Mouse (Mus musculus) kidney, postnatal 0 days (tissue): ENCODE data around the gene Ldlr. TPM values are rescaled to one million over a fixed set of nuclear protein-coding genes. Genes with fewer than 3 reads are reported as not detected.

Experiments
- ATAC-seq: fragments of 200-750 bp; cut with Nextera tagmentation; replicated peaks from 2 replicates; pipeline ENCODE4 v1.8.0; 2017; ENCODE audit warnings: low read depth, moderate number of reproducible peaks, moderate TSS enrichment, moderate library complexity; ENCODE audit not compliant: low FRiP score
- DNase-seq: peaks from one replicate; pipeline ENCODE4 v3.0.0-alpha.2; 2016; ENCODE audit warnings: low spot score
- H3K27ac ChIP-seq: fragments of 300-500 bp; sonication (generic); 2 replicates; pipeline ENCODE4 v1.5.1; 2014; ENCODE audit warnings: mild to moderate bottlenecking
- H3K27me3 ChIP-seq: fragments of 300-500 bp; sonication (generic); 2 replicates; pipeline ENCODE4 v1.6.1; 2014; ENCODE audit warnings: low read length, mixed read lengths; ENCODE audit not compliant: insufficient read depth
- H3K36me3 ChIP-seq: fragments of 300-500 bp; sonication (generic); 2 replicates; pipeline ENCODE4 v1.6.1; 2014; ENCODE audit warnings: low read length, mixed read lengths; ENCODE audit not compliant: insufficient read depth
- H3K4me1 ChIP-seq: fragments of 300-500 bp; sonication (generic); replicated peaks from 2 replicates; pipeline ENCODE4 v1.6.1; 2014; ENCODE audit warnings: antibody characterized with exemption, low read length, mixed read lengths; ENCODE audit not compliant: insufficient read depth
- H3K4me2 ChIP-seq: fragments of 300-500 bp; sonication (generic); 2 replicates; pipeline ENCODE4 v1.6.1; 2014; ENCODE audit warnings: mild to moderate bottlenecking, low read length, moderate library complexity, mixed read lengths
- H3K4me3 ChIP-seq: fragments of 300-500 bp; sonication (generic); replicated peaks from 2 replicates; pipeline ENCODE4 v1.5.1; 2014; ENCODE audit warnings: low read depth, low read length
- H3K9ac ChIP-seq: fragments of 300-500 bp; sonication (generic); 2 replicates; pipeline ENCODE4 v1.6.1; 2014; ENCODE audit warnings: low read depth, low read length
- H3K9me3 ChIP-seq: fragments of 300-500 bp; sonication (generic); replicated peaks from 2 replicates; pipeline ENCODE4 v1.6.1; 2016; ENCODE audit warnings: low read length, inconsistent platforms, mixed read lengths
- CTCF ChIP-seq: IDR thresholded peaks from 2 replicates; pipeline ENCODE4 v1.5.1; 2016; ENCODE audit warnings: antibody characterized with exemption, low read depth, mild to moderate bottlenecking, moderate library complexity
- WGBS: fragments of 180-500 bp; shearing (Covaris S2); extraction: QIAGEN DNeasy Blood & Tissue Kit; methylation state at CpG from one replicate; pipeline ENCODE4 v1.1.7; 2014; 5-methylcytosine and 5-hydroxymethylcytosine counted together
- polyA plus RNA-seq: library from polyadenylated mRNA; unstranded; fragments of >200 nt; fragmentation: Nextera tagmentation; extraction: Ambion mirVana; gene quantifications from 2 replicates; pipeline ENCODE4 v1.2.1, GENCODE M21; 2015

The Ldlr gene
- polyA plus RNA-seq, 1 experiment from 2014 or later: 16.9 TPM

DNA sequence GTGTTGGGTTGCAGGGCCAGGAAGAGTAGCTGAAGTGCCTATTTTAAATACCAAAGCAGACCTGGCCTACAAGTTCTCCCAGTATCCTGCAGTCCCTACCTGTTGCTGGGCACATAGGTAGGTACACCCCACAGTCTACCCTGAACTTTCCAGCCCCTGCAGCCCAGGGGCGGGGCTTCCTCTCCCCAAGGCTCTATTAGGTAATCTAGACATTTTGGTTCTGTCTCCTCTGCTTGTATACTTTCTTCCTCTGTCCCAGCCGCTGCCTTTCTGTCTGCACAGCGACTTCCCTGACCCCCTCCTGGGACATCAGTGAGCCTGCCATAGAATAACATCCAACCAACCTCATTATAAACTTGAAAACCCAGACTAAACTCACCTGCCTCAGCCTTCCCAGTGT is 27.1 kb downstream of the Ldlr start:
- peaks cover 13% of the 10 kb centered on the region; the same call in 1 of the 2 replicates for H3K4me1 ChIP-seq
- H3K27ac ChIP-seq: no peak overlapping the region
- H3K4me2 ChIP-seq: no peak overlapping the region
- WGBS: 68% methylated on average over 3 of the region's 3 CpGs
- H3K9ac ChIP-seq: no peak overlapping the region
- no peak overlapping the region for H3K4me3 ChIP-seq
- no peaks in the 10 kb centered on the region for H3K9me3 ChIP-seq
- no peak for DNase-seq
- no peaks in the 10 kb centered on the region for H3K27me3 ChIP-seq
- peaks cover 14% of the 10 kb centered on the region for H3K36me3 ChIP-seq
- no peak for ATAC-seq
- TF ChIP-seq CTCF: no peak

DNA sequence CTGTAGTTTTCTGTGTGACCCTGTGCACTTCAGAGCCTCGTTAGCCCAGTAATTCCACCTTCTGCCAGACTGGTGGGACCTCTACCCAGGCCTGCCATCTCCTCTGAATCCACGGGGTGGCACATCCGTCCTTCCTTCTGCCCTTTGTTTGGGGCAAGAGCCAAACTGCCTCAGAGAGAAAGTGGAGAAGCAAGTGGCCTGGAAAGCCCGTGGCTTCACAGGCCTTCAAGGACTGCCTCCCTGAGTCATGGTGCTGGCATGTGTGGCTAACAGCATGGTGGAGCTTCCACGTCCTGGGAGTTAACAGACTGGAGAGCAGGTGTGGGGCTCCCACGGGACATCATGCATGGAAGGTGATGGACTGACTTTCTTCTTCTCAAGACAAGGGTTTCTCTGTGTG is 28.1 kb downstream of the Ldlr start:
- H3K4me3 ChIP-seq: no peak overlapping the region
- H3K4me1 ChIP-seq: peaks cover 13% of the 10 kb centered on the region; the same call in 1 of the 2 replicates
- no peak overlapping the region for H3K4me2 ChIP-seq
- H3K9me3 ChIP-seq: no peaks in the 10 kb centered on the region
- H3K27ac ChIP-seq: peak overlapping the region; percentile 71
- no peak overlapping the region for H3K9ac ChIP-seq
- 59% methylated on average over 6 of the region's 6 CpGs for WGBS
- DNase-seq: peak; percentile 21
- peaks cover 8% of the 10 kb centered on the region; the same call in 1 of the 2 replicates for H3K36me3 ChIP-seq
- peak; percentile 49 for TF ChIP-seq CTCF
- no peaks in the 10 kb centered on the region for H3K27me3 ChIP-seq
- ATAC-seq: no peak

DNA sequence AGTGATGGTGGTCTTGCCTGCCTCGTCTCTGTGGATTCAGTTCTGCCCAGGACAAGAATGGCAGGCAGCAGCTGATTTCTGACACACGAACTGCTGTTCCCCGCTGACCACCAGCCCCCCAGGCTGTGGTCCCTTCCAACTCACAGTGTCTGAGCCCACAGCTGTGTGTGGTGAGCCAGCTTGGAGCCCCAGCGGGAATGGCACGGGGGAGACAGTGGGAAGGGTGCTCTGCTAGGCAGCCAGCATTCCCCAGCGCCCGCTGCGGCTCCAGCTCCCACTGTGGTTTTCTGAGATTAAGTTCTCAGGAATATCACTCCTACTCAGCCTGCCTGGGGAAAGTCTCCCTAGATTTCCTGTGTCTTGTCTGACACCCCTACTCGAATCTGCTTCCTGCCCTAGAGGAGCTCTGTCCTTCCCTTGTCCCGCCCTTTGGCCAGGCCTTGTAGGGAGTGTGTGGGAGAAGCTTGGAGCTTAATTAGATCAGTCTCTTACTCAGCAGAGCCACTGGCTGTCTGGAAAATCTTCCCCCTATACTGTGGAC is 29.0 kb downstream of the Ldlr start:
- Histone ChIP-seq H3K4me3 (no peak overlapping the region), H3K4me2 (no peak overlapping the region), H3K27ac (peak overlapping the region; percentile 71), H3K27me3 (no peaks in the 10 kb centered on the region), H3K9me3 (no peaks in the 10 kb centered on the region), H3K4me1 (peaks cover 13% of the 10 kb centered on the region; the same call in 1 of the 2 replicates), H3K36me3 (peaks cover 2% of the 10 kb centered on the region; the same call in 1 of the 2 replicates), H3K9ac (peak overlapping the region; percentile 35; the same call in 1 of the 2 replicates)
- DNase-seq (peak; percentile 87), ATAC-seq (peak; percentile 60)
- 32% methylated on average over 10 of the region's 10 CpGs for WGBS
- TF ChIP-seq CTCF: no peak

- H3K36me3 ChIP-seq: no peaks in the 10 kb centered on the region
- no peak for TF ChIP-seq CTCF
- peaks cover 13% of the 10 kb centered on the region; the same call in 1 of the 2 replicates for H3K4me1 ChIP-seq
- H3K27ac ChIP-seq: peak overlapping the region; percentile 21; the same call in 1 of the 2 replicates
- ATAC-seq: peak; percentile 61; the same call in 1 of the 2 replicates
- no peaks in the 10 kb centered on the region for H3K9me3 ChIP-seq
- no peaks in the 10 kb centered on the region for H3K27me3 ChIP-seq
- DNase-seq: peak; percentile 36
- WGBS: 52% methylated on average over 2 of the region's 2 CpGs
- H3K9ac ChIP-seq: no peak overlapping the region
- no peak overlapping the region for H3K4me3 ChIP-seq
- H3K4me2 ChIP-seq: no peak overlapping the region
Measured at GRCm38 (mm10) chr9:21754003-21754402, 30.7 kb downstream of the Ldlr start.

- Histone ChIP-seq H3K4me2 (no peak overlapping the region), H3K4me3 (no peak overlapping the region), H3K36me3 (no peaks in the 10 kb centered on the region), H3K9ac (0 out of 2 replicates have a peak overlapping the region, but pooled peaks have one; percentile 8), H3K9me3 (no peaks in the 10 kb centered on the region), H3K27me3 (no peaks in the 10 kb centered on the region), H3K27ac (peak overlapping the region; percentile 21), H3K4me1 (peaks cover 13% of the 10 kb centered on the region; the same call in 1 of the 2 replicates)
- no peak for TF ChIP-seq CTCF
- DNase-seq (peak; percentile 48), ATAC-seq (no peak)
- WGBS: 50% methylated on average over 13 of the region's 13 CpGs
Measured at GRCm38 (mm10) chr9:21754516-21755321, 31.4 kb downstream of the Ldlr start.

- Histone ChIP-seq H3K9ac (no peak overlapping the region), H3K36me3 (no peaks in the 10 kb centered on the region), H3K9me3 (no peaks in the 10 kb centered on the region), H3K4me2 (peak overlapping the region; percentile 96), H3K27me3 (no peaks in the 10 kb centered on the region), H3K4me1 (peaks cover 3% of the 10 kb centered on the region; the same call in 1 of the 2 replicates), H3K4me3 (peak overlapping the region; percentile 86), H3K27ac (no peak overlapping the region)
- DNase-seq (peak; percentile 39), ATAC-seq (no peak)
- WGBS: 47% methylated on average over 14 of the region's 14 CpGs
- no peak for TF ChIP-seq CTCF
Measured at GRCm38 (mm10) chr9:21758576-21759529, 35.6 kb downstream of the Ldlr start.
